Mouse (Mus musculus): ENCODE results near the gene Tspan15.

GRCm38 (mm10) chr10:62279066-62279465, 48.0 kb upstream of the Tspan15 start:
- TF ChIP-seq EP300 (IDR thresholded peaks at IDR 0.05; ENCODE audit: insufficient read depth, low read depth, low read length) (no peak), CTCF (IDR thresholded peaks at IDR 0.05; ENCODE audit: low read depth, low read length) (no peak)
